Mouse (Mus musculus): ENCODE data around the gene Tmem176a.

Gene Tmem176a

GRCm38 (mm10) chr6:48842111-48842842, 1.6 kb downstream of the Tmem176a start:
- no peak for DNase-seq (ENCODE audit: low read depth, low spot score)

- no peak for DNase-seq (ENCODE audit: low read depth, low spot score)
Measured at GRCm38 (mm10) chr6:48845086-48845485, 4.4 kb downstream of the Tmem176a start.

- peak; percentile 62 for DNase-seq (ENCODE audit: low read depth, low spot score)
Measured at GRCm38 (mm10) chr6:48851820-48852491, 11.2 kb downstream of the Tmem176a start.

GRCm38 (mm10) chr6:48854155-48854554, 13.4 kb downstream of the Tmem176a start:
- no peak for DNase-seq (ENCODE audit: low read depth, low spot score)

GRCm38 (mm10) chr6:48857613-48858302, 17.0 kb downstream of the Tmem176a start:
- no peak for DNase-seq (ENCODE audit: low read depth, low spot score)

GRCm38 (mm10) chr6:48860130-48860815, 19.6 kb downstream of the Tmem176a start:
- DNase-seq (ENCODE audit: low read depth, low spot score), result peak; percentile 71

- DNase-seq (ENCODE audit: low read depth, low spot score), result no peak
Measured at GRCm38 (mm10) chr6:48860851-48861250, 20.1 kb downstream of the Tmem176a start.

GRCm38 (mm10) chr6:48861616-48862280, 21.0 kb downstream of the Tmem176a start:
- no peak for DNase-seq (ENCODE audit: low read depth, low spot score)

- DNase-seq (ENCODE audit: low read depth, low spot score), result no peak
Measured at GRCm38 (mm10) chr6:48862816-48863215, 22.1 kb downstream of the Tmem176a start.

GRCm38 (mm10) chr6:48863488-48863887, 22.8 kb downstream of the Tmem176a start:
- no peak for DNase-seq (ENCODE audit: low read depth, low spot score)

- DNase-seq (ENCODE audit: low read depth, low spot score), result no peak
Measured at GRCm38 (mm10) chr6:48864181-48864580, 23.5 kb downstream of the Tmem176a start.

- DNase-seq (ENCODE audit: low read depth, low spot score), result no peak
Measured at GRCm38 (mm10) chr6:48864723-48865122, 24.0 kb downstream of the Tmem176a start.

- DNase-seq (ENCODE audit: low read depth, low spot score), result no peak
Measured at GRCm38 (mm10) chr6:48865152-48865745, 24.5 kb downstream of the Tmem176a start.

- peak; percentile 31 for DNase-seq (ENCODE audit: low read depth, low spot score)
Measured at GRCm38 (mm10) chr6:48866355-48866950, 25.7 kb downstream of the Tmem176a start.

- DNase-seq (ENCODE audit: low read depth, low spot score), result no peak
Measured at GRCm38 (mm10) chr6:48867158-48867557, 26.4 kb downstream of the Tmem176a start.

GRCm38 (mm10) chr6:48869774-48870173, 29.1 kb downstream of the Tmem176a start:
- DNase-seq (ENCODE audit: low read depth, low spot score), result no peak

- no peak for DNase-seq (ENCODE audit: low read depth, low spot score)
Measured at GRCm38 (mm10) chr6:48872596-48872995, 31.9 kb downstream of the Tmem176a start, which contains the start of gene Aoc1. Aoc1 (plus strand) TSS chr6:48872896.

GRCm38 (mm10) chr6:48874576-48874975, 33.9 kb downstream of the Tmem176a start:
- no peak for DNase-seq (ENCODE audit: low read depth, low spot score)

GRCm38 (mm10) chr6:48875515-48875914, 34.8 kb downstream of the Tmem176a start:
- no peak for DNase-seq (ENCODE audit: low read depth, low spot score)

GRCm38 (mm10) chr6:48876510-48877135, 35.9 kb downstream of the Tmem176a start:
- no peak for DNase-seq (ENCODE audit: low read depth, low spot score)

Data from mesoderm, embryonic 11.5 days (tissue).